Mouse (Mus musculus): ENCODE measurements around the gene Rufy3. TPM values are rescaled to one million over a fixed set of nuclear protein-coding genes. Genes with fewer than 3 reads are reported as not detected.

Rufy3 gene
- total and polyA plus RNA-seq, 3 experiments, result 4.7 to 13.3 (median 11.6) TPM

DNA sequence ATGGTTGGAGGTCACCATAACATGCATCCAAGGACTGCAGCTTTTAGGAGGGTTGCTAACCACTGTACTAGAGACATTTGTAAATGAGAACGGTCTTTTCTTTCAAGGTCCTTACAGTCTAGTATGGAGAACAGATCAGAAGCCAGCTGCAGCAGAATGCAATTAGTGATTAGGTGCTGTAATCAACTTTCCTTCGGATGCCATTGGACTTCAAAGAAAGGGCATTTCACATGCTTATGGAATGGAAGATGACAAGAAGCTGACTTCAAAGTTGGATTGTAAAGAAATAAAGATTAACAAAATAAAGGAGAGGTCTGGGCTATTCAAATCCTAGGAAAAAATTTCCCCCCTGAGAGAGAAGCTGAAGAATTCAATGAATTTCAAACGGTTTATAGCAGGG lies 119.4 kb downstream of the Rufy3 start:
- H3K9ac ChIP-seq (ENCODE audit: low read depth, low read length), result no peak overlapping the region
- DNase-seq, result no peak
- intact Hi-C loops (cut with DNase I), result no loop called here
- no peak overlapping the region for H3K27ac ChIP-seq
- no peaks in the 10 kb centered on the region for H3K36me3 ChIP-seq (ENCODE audit: control insufficient read depth, insufficient read depth, low read length)
- no peaks in the 10 kb centered on the region for H3K4me1 ChIP-seq (ENCODE audit: control insufficient read depth, insufficient read depth, low read length)
- TF ChIP-seq CTCF (IDR thresholded peaks at IDR 0.05) (no peak), EP300 (IDR thresholded peaks at IDR 0.05; ENCODE audit: insufficient read depth, low read depth, low read length) (no peak), POLR2A (IDR thresholded peaks at IDR 0.05; ENCODE audit: insufficient read depth, low read depth, low read length) (no peak)
- H3K27me3 ChIP-seq (ENCODE audit: control insufficient read depth, insufficient read depth, low read length), result 0 out of 2 replicates have a peak, but pooled peaks cover 3% of the 10 kb centered on the region
- 35% methylated on average over 3 of the region's 3 CpGs for WGBS
- no peaks in the 10 kb centered on the region for H3K79me2 ChIP-seq (replicated peaks; ENCODE audit: control insufficient read depth, insufficient read depth, low read length)
- no peak overlapping the region for H3K4me3 ChIP-seq

DNA sequence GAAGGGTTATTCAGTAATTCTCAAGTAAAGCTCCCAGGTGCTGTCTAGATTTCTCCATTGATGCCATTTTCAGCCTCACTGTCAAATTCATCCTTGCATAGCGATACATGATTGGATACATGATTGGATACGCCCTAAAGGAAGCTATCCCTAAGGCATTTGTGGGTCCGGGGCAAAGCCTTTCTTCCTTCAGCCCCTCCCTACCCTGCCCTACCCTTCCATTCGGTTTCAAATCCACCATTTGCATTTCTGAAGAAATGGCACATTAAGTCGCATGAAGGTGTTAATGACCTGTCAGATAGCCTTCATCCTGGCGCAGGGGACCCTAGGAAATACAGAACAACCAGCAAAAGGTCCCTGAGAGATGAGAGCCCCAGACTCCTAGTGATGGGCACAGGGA lies 120.5 kb downstream of the Rufy3 start:
- no peaks in the 10 kb centered on the region for H3K79me2 ChIP-seq (replicated peaks; ENCODE audit: control insufficient read depth, insufficient read depth, low read length)
- 19% methylated on average over 6 of the region's 6 CpGs for WGBS
- no peak overlapping the region for H3K9ac ChIP-seq (ENCODE audit: low read depth, low read length)
- no peaks in the 10 kb centered on the region for H3K36me3 ChIP-seq (ENCODE audit: control insufficient read depth, insufficient read depth, low read length)
- H3K4me1 ChIP-seq (ENCODE audit: control insufficient read depth, insufficient read depth, low read length), result no peaks in the 10 kb centered on the region
- H3K4me3 ChIP-seq, result no peak overlapping the region
- H3K27me3 ChIP-seq (ENCODE audit: control insufficient read depth, insufficient read depth, low read length), result 0 out of 2 replicates have a peak, but pooled peaks cover 3% of the 10 kb centered on the region
- H3K27ac ChIP-seq, result no peak overlapping the region
- no peak for TF ChIP-seq EP300 (IDR thresholded peaks at IDR 0.05; ENCODE audit: insufficient read depth, low read depth, low read length)
- TF ChIP-seq POLR2A (IDR thresholded peaks at IDR 0.05; ENCODE audit: insufficient read depth, low read depth, low read length), result no peak
- no peak for TF ChIP-seq CTCF (IDR thresholded peaks at IDR 0.05)
- no peak for DNase-seq
- intact Hi-C loops (cut with DNase I), result loop anchor here (5.0 kb wide), 1 partner anchor 702 kb away; no protein-coding TSS in a partner anchor

GRCm38 (mm10) chr5:88685745-88686299 lies 121.0 kb downstream of the Rufy3 start:
- Histone ChIP-seq H3K4me3 (no peak overlapping the region), H3K36me3 (ENCODE audit: control insufficient read depth, insufficient read depth, low read length) (no peaks in the 10 kb centered on the region), H3K4me1 (ENCODE audit: control insufficient read depth, insufficient read depth, low read length) (no peaks in the 10 kb centered on the region), H3K27me3 (ENCODE audit: control insufficient read depth, insufficient read depth, low read length) (0 out of 2 replicates have a peak, but pooled peaks cover 3% of the 10 kb centered on the region), H3K27ac (no peak overlapping the region), H3K79me2 (replicated peaks; ENCODE audit: control insufficient read depth, insufficient read depth, low read length) (no peaks in the 10 kb centered on the region), H3K9ac (ENCODE audit: low read depth, low read length) (no peak overlapping the region)
- 44% methylated on average over 6 of the region's 6 CpGs for WGBS
- TF ChIP-seq POLR2A (IDR thresholded peaks at IDR 0.05; ENCODE audit: insufficient read depth, low read depth, low read length), result no peak
- TF ChIP-seq EP300 (IDR thresholded peaks at IDR 0.05; ENCODE audit: insufficient read depth, low read depth, low read length), result no peak
- TF ChIP-seq CTCF (IDR thresholded peaks at IDR 0.05), result no peak
- DNase-seq, result no peak
- intact Hi-C loops (cut with DNase I), result loop anchor here (5.0 kb wide), 1 partner anchor 701 kb away; no protein-coding TSS in a partner anchor

DNA sequence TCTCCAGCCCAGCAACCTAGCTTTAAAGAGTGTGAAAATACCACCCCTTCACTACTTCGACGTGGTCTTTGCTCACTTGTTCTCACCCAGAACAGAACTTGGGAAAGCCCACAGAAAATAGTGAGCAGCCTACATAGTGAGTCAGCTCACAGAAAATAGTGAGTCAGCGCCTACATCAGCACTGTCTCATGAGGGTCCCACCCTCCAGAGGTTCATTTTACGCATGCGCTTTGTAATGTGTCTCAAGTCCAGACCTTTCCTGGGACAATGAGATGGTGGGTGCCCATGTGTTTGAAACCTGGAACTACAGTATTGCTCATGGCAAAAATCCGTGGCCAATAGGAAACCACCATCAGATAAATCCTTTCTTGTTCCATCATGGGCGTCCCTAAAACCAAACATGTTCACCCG lies 123.2 kb downstream of the Rufy3 start:
- no peaks in the 10 kb centered on the region for H3K79me2 ChIP-seq (replicated peaks; ENCODE audit: control insufficient read depth, insufficient read depth, low read length)
- H3K27me3 ChIP-seq (ENCODE audit: control insufficient read depth, insufficient read depth, low read length), result 0 out of 2 replicates have a peak, but pooled peaks cover 3% of the 10 kb centered on the region
- no peaks in the 10 kb centered on the region for H3K4me1 ChIP-seq (ENCODE audit: control insufficient read depth, insufficient read depth, low read length)
- H3K4me3 ChIP-seq, result no peak overlapping the region
- H3K9ac ChIP-seq (ENCODE audit: low read depth, low read length), result no peak overlapping the region
- TF ChIP-seq POLR2A (IDR thresholded peaks at IDR 0.05; ENCODE audit: insufficient read depth, low read depth, low read length), result no peak
- no peak for TF ChIP-seq CTCF (IDR thresholded peaks at IDR 0.05)
- no peak for TF ChIP-seq EP300 (IDR thresholded peaks at IDR 0.05; ENCODE audit: insufficient read depth, low read depth, low read length)
- intact Hi-C loops (cut with DNase I), result loop anchor here (5.0 kb wide), 1 partner anchor 699 kb away; no protein-coding TSS in a partner anchor
- H3K36me3 ChIP-seq (ENCODE audit: control insufficient read depth, insufficient read depth, low read length), result no peaks in the 10 kb centered on the region
- no peak overlapping the region for H3K27ac ChIP-seq
- WGBS, result 66% methylated on average over 8 of the region's 8 CpGs
- DNase-seq, result no peak

GRCm38 (mm10) chr5:88688583-88689187 lies 123.8 kb downstream of the Rufy3 start:
- H3K27me3 ChIP-seq (ENCODE audit: control insufficient read depth, insufficient read depth, low read length), result 0 out of 2 replicates have a peak, but pooled peaks cover 3% of the 10 kb centered on the region

More at GRCm38 (mm10) chr5:88688583-88689187, 123.8 kb downstream of the Rufy3 start:
- DNase-seq, result no peak
- intact Hi-C loops (cut with DNase I), result loop anchor here (5.0 kb wide), 1 partner anchor 699 kb away; no protein-coding TSS in a partner anchor
- Histone ChIP-seq H3K27ac (no peak overlapping the region), H3K36me3 (ENCODE audit: control insufficient read depth, insufficient read depth, low read length) (no peaks in the 10 kb centered on the region), H3K9ac (ENCODE audit: low read depth, low read length) (no peak overlapping the region), H3K4me1 (ENCODE audit: control insufficient read depth, insufficient read depth, low read length) (no peaks in the 10 kb centered on the region), H3K79me2 (replicated peaks; ENCODE audit: control insufficient read depth, insufficient read depth, low read length) (no peaks in the 10 kb centered on the region), H3K4me3 (no peak overlapping the region)
- TF ChIP-seq CTCF (IDR thresholded peaks at IDR 0.05), result no peak
- TF ChIP-seq POLR2A (IDR thresholded peaks at IDR 0.05; ENCODE audit: insufficient read depth, low read depth, low read length), result no peak
- no peak for TF ChIP-seq EP300 (IDR thresholded peaks at IDR 0.05; ENCODE audit: insufficient read depth, low read depth, low read length)
- 62% methylated on average over 15 of the region's 15 CpGs for WGBS
